Mouse (Mus musculus) neural tube, embryonic 11.5 days (tissue): ENCODE data around the gene Mroh8. TPM values are rescaled to one million over a fixed set of nuclear protein-coding genes. Genes with fewer than 3 reads are reported as not detected.

Experiments
- ATAC-seq: fragments of 200-750 bp; cut with Nextera tagmentation; 2 replicates; pipeline ENCODE4 v1.8.0; 2017; ENCODE audit warnings: moderate number of reproducible peaks, mild to moderate bottlenecking, moderate TSS enrichment, moderate library complexity; ENCODE audit not compliant: insufficient read depth, low FRiP score, low TSS enrichment
- DNase-seq: peaks from one replicate; pipeline ENCODE4 v3.0.0-alpha.2; 2015; ENCODE audit warnings: low spot score
- H3K27ac ChIP-seq: fragments of 300-500 bp; sonication (generic); 2 replicates; pipeline ENCODE4 v1.5.1; 2014; ENCODE audit warnings: low read depth, mild to moderate bottlenecking, low read length
- H3K27me3 ChIP-seq: fragments of 300-500 bp; sonication (generic); 2 replicates; pipeline ENCODE4 v1.6.1; 2014; ENCODE audit warnings: mild to moderate bottlenecking, low read length, mixed read lengths; ENCODE audit not compliant: control insufficient read depth, insufficient read depth
- H3K36me3 ChIP-seq: fragments of 300-500 bp; sonication (generic); 2 replicates; pipeline ENCODE4 v1.6.1; 2014; ENCODE audit warnings: mild to moderate bottlenecking, low read length, moderate library complexity, mixed read lengths; ENCODE audit not compliant: control insufficient read depth, insufficient read depth
- H3K4me1 ChIP-seq: fragments of 300-500 bp; sonication (generic); 2 replicates; pipeline ENCODE4 v1.6.1; 2014; ENCODE audit warnings: low read length, mixed read lengths; ENCODE audit not compliant: control insufficient read depth, insufficient read depth
- H3K4me2 ChIP-seq: fragments of 300-500 bp; sonication (generic); 2 replicates; pipeline ENCODE4 v1.6.1; 2014; ENCODE audit warnings: low read depth, mild to moderate bottlenecking, moderate library complexity
- H3K4me3 ChIP-seq: fragments of 300-500 bp; sonication (generic); 2 replicates; pipeline ENCODE4 v1.5.1; 2014; ENCODE audit warnings: low read depth, low read length
- H3K9ac ChIP-seq: fragments of 300-500 bp; sonication (generic); 2 replicates; pipeline ENCODE4 v1.6.1; 2014; ENCODE audit warnings: mild to moderate bottlenecking, low read length
- H3K9me3 ChIP-seq: fragments of 300-500 bp; sonication (generic); 2 replicates; pipeline ENCODE4 v1.6.1; 2016; ENCODE audit warnings: low read length; ENCODE audit not compliant: control insufficient read depth
- WGBS: fragments of 180-500 bp; shearing (Covaris S2); extraction: QIAGEN DNeasy Blood & Tissue Kit; methylation state at CpG from one replicate; pipeline ENCODE4 v1.1.7; 2014; 5-methylcytosine and 5-hydroxymethylcytosine counted together
- polyA plus RNA-seq: library from polyadenylated mRNA; unstranded; fragments of >200 nt; fragmentation: Nextera tagmentation; extraction: Ambion mirVana; gene quantifications from 2 replicates; pipeline ENCODE4 v1.2.1, GENCODE M21; 2014

The Mroh8 gene
- polyA plus RNA-seq, 1 experiment from 2014 or later = 0.95 TPM

DNA sequence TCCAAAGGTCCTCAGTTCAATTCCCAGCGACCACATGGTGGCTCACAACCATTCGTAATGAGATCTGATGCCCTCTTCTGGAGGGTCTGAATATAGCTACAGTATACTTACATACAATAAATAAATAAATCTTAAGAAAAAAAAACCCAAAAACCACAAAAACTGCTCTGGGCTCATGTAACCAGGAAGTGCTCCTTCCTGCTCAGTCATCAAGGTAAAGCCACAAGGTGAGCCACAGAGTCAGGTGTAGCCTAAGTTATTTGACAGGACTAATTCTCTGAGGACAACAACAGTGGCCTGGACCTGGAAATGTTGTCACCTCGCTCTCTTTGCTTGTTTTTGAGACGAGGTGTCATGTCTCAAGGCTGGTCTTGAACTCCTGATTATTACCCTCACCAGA, 88.7 kb downstream of the Mroh8 start:
- WGBS = 97% methylated on average over 4 of the region's 4 CpGs
- H3K9ac ChIP-seq = no peak overlapping the region
- H3K27me3 ChIP-seq = no peaks in the 10 kb centered on the region
- no peak for DNase-seq
- H3K4me1 ChIP-seq = 0 out of 2 replicates have a peak, but pooled peaks cover 4% of the 10 kb centered on the region
- no peak overlapping the region for H3K27ac ChIP-seq
- no peak for ATAC-seq
- H3K9me3 ChIP-seq = no peaks in the 10 kb centered on the region
- no peak overlapping the region for H3K4me3 ChIP-seq
- H3K4me2 ChIP-seq = no peak overlapping the region
- peaks cover 22% of the 10 kb centered on the region for H3K36me3 ChIP-seq

DNA sequence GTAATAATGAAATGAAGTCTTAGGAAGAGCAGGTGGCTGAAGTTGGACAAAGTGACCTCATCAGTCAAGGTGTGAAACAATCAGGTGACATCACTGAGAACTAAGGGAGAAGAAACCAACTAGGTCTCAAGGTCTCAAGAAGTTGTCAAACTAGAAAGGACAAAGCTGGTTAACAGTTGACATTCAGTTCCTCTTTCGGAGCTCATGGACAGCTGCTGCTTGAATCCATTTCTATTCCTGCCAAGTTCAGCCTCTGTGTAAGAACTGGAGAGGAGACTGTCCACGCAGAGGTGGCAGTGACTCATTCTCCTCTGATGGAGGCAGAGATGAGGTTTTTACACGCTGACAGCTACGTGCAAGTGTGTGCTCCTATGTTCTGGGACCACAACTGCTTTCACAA, 92.1 kb downstream of the Mroh8 start:
- 0 out of 2 replicates have a peak, but pooled peaks cover 4% of the 10 kb centered on the region for H3K4me1 ChIP-seq
- no peak overlapping the region for H3K9ac ChIP-seq
- WGBS = 88% methylated on average over 4 of the region's 4 CpGs
- peaks cover 18% of the 10 kb centered on the region; the same call in 1 of the 2 replicates for H3K36me3 ChIP-seq
- H3K27ac ChIP-seq = no peak overlapping the region
- H3K4me3 ChIP-seq = no peak overlapping the region
- H3K4me2 ChIP-seq = no peak overlapping the region
- no peak for ATAC-seq
- no peak for DNase-seq
- H3K9me3 ChIP-seq = no peaks in the 10 kb centered on the region
- H3K27me3 ChIP-seq = no peaks in the 10 kb centered on the region

DNA sequence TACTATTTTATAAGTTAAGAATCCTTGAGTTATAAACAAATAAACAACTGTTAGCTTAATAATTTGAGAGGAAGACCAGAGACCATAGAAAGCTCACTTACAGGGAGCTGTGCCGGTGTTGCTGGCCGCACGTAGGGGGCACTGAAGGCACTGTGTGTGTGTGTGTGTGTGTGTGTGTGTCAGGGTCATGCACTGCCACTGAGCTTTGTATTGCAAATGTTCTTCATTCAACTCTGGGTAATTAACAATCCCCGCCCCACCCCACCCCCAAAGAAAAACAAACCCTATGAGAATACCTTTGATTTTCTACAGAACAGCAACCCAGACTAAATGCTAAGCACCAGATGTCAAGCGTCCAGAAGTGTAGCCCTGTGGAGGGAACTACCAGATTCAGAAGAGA, 92.8 kb downstream of the Mroh8 start:
- no peak overlapping the region for H3K4me3 ChIP-seq

DNA sequence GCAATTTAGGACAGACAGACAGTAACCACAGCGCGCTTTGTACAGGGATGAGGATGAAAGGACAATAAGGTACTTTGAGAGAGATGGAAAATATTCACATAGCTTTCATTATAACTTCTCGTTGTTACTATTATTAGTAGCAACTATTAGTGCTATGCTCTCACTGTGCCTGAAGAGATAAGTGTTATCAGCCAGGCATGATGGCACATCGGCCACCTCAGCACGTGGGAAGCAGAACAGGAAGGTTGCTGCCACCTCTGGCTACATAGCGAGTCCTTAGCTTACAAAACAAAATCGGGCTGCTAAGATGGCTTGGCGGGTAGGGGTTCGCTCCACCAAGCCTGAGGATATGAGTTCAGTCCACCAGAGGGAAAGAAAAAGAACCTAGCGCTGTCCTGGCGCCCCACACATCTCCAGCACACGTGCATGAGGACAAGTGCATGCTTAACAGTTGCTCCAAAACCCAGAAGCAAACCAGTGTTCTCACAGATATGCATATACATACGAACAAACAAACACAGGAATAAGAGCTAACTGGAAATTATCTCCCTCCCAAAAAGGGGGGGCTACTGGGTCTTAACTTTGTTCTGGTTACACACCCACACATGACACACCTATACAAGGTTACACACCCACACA, 94.2 kb downstream of the Mroh8 start:
- 91% methylated on average over 13 of the region's 13 CpGs for WGBS
- H3K4me1 ChIP-seq = 0 out of 2 replicates have a peak, but pooled peaks cover 4% of the 10 kb centered on the region
- H3K36me3 ChIP-seq = peaks cover 12% of the 10 kb centered on the region; the same call in 1 of the 2 replicates
- ATAC-seq = no peak
- H3K27me3 ChIP-seq = no peaks in the 10 kb centered on the region
- no peak overlapping the region for H3K27ac ChIP-seq
- no peak overlapping the region for H3K4me2 ChIP-seq
- H3K9ac ChIP-seq = no peak overlapping the region
- H3K4me3 ChIP-seq = no peak overlapping the region
- no peaks in the 10 kb centered on the region for H3K9me3 ChIP-seq
- DNase-seq = no peak

More for the DNA sequence above, 92.8 kb downstream of the Mroh8 start:
- WGBS = 13% methylated on average over 5 of the region's 5 CpGs
- peaks cover 18% of the 10 kb centered on the region; the same call in 1 of the 2 replicates for H3K36me3 ChIP-seq
- no peaks in the 10 kb centered on the region for H3K27me3 ChIP-seq
- no peak overlapping the region for H3K27ac ChIP-seq
- DNase-seq = peak; percentile 13
- ATAC-seq = no peak
- H3K9ac ChIP-seq = no peak overlapping the region
- H3K9me3 ChIP-seq = no peaks in the 10 kb centered on the region
- H3K4me2 ChIP-seq = no peak overlapping the region
- 0 out of 2 replicates have a peak, but pooled peaks cover 4% of the 10 kb centered on the region for H3K4me1 ChIP-seq

DNA sequence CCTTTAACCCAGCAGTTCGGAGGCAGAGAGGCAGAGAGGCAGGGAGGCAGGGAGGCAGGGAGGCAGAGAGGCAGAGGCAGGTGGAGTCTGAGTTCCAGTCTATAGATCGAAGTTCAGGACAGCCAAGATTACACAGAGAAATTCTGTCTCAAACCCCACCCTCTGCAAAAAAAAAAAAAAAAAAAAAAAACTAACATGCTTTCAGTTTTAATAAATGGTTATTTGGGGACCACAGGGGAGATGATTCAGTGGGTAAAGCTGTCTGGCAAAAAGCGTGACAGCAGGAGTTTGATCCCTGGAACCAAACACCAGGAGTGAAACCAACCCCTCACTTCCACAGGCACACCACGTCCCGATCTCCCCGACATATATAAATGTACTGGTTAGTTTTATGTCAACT, 101.2 kb downstream of the Mroh8 start:
- Histone ChIP-seq H3K36me3 (peaks cover under 1% of the 10 kb centered on the region), H3K4me3 (no peak overlapping the region), H3K9me3 (no peaks in the 10 kb centered on the region), H3K4me1 (no peaks in the 10 kb centered on the region), H3K27ac (no peak overlapping the region), H3K9ac (no peak overlapping the region), H3K4me2 (no peak overlapping the region), H3K27me3 (no peaks in the 10 kb centered on the region)
- no peak for ATAC-seq
- WGBS = 89% methylated on average over 6 of the region's 6 CpGs
- no peak for DNase-seq

DNA sequence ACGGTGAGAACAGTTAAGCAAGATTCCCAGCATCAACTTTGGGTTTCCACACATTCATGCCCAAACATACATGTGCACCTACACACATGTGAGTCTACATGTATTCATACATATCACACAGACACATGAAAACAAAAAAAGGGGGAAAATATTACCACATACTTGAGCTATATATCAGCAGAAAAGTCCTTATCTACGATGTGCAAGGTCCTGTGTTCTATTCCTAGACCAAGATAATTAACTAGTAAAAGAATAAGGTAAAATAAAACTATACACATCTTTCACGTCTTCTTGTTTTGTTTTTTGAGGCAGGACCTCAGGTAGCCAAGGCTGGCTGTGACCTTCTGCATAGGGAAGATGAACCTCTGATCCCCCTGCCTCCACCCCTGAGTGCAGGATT, 103.1 kb downstream of the Mroh8 start:
- DNase-seq = no peak
- 95% methylated on average over 3 of the region's 3 CpGs for whole genome bisulfite sequencing
- no peaks in the 10 kb centered on the region for H3K4me1 ChIP-seq
- H3K4me3 ChIP-seq = no peak overlapping the region
- H3K27me3 ChIP-seq = no peaks in the 10 kb centered on the region
- no peak overlapping the region for H3K27ac ChIP-seq
- ATAC-seq = no peak
- H3K4me2 ChIP-seq = no peak overlapping the region
- no peaks in the 10 kb centered on the region for H3K9me3 ChIP-seq
- peaks cover 3% of the 10 kb centered on the region; the same call in 1 of the 2 replicates for H3K36me3 ChIP-seq
- no peak overlapping the region for H3K9ac ChIP-seq

DNA sequence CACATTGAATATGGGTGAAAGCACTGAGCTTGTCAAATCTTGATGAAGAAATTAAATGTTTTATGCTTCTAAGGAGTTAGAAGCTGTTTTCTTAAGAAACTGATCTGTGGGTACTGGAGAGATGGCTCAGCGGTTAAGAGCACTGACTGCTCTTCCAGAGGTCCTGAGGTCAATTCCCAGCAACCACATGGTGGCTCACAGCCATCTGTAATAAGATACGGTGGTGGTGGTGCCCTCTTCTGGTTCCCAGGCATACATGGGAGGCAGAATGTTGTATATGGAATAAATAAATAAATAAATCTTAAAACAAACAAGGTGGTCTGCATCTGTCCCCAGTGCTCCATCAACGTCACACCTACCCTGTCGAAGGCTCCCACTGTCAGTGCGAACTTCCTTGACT, 104.9 kb downstream of the Mroh8 start:
- WGBS = 71% methylated on average over 5 of the region's 5 CpGs
- no peaks in the 10 kb centered on the region for H3K9me3 ChIP-seq

DNA sequence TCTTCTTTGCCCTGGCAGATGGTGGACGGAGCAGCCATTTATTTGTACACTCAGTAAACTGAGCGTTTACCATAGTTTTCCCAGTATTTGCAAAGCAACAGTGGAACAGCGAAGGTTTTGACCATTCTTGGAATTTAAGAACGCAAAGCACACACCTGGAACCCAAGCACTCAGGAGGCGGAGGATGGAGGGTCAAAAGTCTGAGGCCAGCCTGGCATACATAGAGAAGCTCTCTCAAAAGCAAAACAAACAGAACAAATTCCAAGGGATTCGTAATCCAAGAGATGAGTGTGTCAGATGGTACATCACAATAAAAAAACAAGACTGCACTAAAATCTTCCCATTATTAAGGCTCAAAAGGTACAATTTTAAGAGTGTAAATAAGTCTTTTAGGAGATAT, 105.8 kb downstream of the Mroh8 start:
- no peak overlapping the region for H3K27ac ChIP-seq
- peaks cover 3% of the 10 kb centered on the region; the same call in 1 of the 2 replicates for H3K36me3 ChIP-seq
- no peaks in the 10 kb centered on the region for H3K27me3 ChIP-seq
- no peaks in the 10 kb centered on the region for H3K4me1 ChIP-seq
- H3K9ac ChIP-seq = no peak overlapping the region
- ATAC-seq (no peak), DNase-seq (no peak)
- H3K9me3 ChIP-seq = no peaks in the 10 kb centered on the region
- no peak overlapping the region for H3K4me3 ChIP-seq
- no peak overlapping the region for H3K4me2 ChIP-seq
- WGBS = 95% methylated on average over 6 of the region's 6 CpGs

More for the DNA sequence above, 104.9 kb downstream of the Mroh8 start:
- ATAC-seq (no peak), DNase-seq (no peak)
- Histone ChIP-seq H3K27ac (no peak overlapping the region), H3K4me3 (no peak overlapping the region), H3K27me3 (no peaks in the 10 kb centered on the region), H3K4me2 (no peak overlapping the region), H3K9ac (no peak overlapping the region), H3K36me3 (peaks cover 3% of the 10 kb centered on the region; the same call in 1 of the 2 replicates), H3K4me1 (no peaks in the 10 kb centered on the region)

DNA sequence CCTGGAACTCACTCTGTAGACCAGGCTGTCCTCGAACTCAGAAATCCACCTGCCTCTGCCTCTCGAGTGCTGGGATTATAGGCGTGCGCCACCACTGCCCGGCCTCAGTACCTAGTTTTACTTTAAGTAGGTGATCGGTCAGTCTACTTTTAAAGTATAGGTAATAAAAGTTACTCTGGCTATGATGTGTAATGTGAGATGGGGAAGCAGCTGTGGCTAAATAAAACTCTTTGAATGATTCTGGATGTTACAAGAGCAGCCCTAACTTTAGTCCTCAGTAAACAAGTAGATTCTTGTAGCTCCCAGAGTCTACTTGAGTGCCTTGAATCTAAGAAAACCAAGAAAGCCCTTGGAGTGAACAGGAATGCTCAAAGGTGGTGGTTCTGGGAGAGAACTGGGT, 106.4 kb downstream of the Mroh8 start:
- Histone ChIP-seq H3K9ac (no peak overlapping the region), H3K4me3 (no peak overlapping the region), H3K36me3 (peaks cover 3% of the 10 kb centered on the region; the same call in 1 of the 2 replicates), H3K27ac (no peak overlapping the region), H3K27me3 (no peaks in the 10 kb centered on the region), H3K9me3 (no peaks in the 10 kb centered on the region), H3K4me2 (no peak overlapping the region), H3K4me1 (no peaks in the 10 kb centered on the region)
- DNase-seq (no peak), ATAC-seq (no peak)
- WGBS = 92% methylated on average over 6 of the region's 6 CpGs
